Mouse (Mus musculus): Measurements from ENCODE around the gene Zfp329. TPM values are rescaled to one million over a fixed set of nuclear protein-coding genes. Genes with fewer than 3 reads are reported as not detected.

Zfp329 gene
- 1 to 10 TPM; 3.9 to 4.4 TPM for total RNA-seq (2023)

DNA sequence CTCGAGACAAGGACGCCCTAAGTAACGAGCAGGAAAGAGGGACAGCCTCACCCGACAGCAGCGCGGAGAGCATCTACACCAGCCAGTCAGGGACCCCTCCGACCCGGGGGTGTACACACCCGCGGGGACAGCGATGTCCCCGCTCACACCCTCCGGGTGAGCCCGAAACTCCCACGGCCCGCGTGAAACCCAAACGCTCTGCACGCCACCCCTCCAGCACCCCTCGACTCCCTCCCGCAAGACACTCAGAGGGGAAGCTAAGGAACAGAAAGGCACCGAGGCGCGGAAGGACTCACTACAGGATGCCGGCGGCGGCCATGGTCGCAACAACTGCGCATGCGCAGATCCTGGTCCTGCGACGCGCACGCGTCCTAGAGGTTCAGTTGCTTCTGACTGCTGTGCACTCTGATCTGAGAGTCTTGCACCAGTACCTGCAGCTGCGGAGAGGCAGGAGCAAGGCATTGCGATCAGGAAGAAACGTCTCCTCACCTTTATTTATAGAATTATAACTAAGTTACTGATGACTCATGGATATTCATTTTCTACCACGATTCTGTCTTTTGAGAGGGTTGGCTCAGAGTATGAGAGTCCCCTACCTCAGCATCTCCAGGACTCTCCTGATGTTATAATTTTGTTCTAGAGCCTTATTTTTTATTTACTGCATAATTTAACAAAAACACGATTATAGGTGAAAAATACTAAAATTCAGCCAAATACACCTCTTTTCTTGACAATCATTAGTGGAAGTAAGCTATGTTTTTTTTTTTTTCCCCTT is at the start of gene Zfp329:
Zfp329 (minus strand) TSS at position 338 of the 775 bp plus-strand sequence.

DNA sequence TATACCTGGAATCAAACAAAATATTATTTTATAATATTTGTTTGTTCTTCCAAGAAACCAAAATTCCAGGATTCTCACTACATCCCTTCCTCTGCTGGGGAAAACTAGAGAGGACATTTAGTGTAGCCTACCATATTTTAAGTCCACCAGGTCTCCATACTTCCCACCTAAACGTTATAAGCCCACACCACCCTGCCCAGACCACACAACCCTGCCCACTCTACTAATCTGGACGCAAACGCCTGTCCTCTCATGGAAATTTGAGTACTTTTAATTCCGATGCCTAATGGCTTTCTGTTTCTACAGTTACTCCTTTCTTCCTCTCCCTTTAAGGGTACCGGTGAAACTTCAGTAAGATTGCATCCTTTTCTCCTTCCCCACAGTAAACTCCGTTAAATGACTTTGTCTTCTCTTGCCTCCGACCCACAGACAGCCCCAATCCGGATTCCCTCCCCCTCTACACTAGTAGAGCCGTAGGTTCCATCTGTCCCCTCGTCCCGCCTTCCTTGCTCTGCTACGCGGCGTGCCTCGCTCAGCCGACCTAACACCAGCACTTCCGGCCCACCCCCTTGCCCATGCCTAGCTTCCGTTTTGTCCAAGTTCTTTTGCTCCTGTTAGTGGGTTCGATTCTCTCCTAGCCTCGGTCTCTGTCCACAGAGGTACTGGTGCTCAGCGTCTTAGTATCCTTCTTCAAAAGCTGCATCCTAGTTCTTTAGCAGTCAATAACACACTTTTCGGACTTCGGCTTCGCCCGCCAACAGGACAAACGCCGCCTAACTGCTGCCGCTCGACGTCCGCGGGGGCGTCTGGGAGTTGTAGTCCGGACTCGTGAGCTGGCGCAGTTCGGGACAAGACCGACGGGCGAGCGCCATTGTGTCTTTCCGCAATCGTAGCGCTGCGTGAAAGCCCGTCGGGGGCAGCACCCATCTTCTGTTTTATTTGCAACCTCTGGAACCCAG is 15.8 kb upstream of the Zfp329 start, which contains the start of gene Zfp110:
Zfp110 (plus strand) TSS at position 600 of the 959 bp plus-strand sequence.

DNA sequence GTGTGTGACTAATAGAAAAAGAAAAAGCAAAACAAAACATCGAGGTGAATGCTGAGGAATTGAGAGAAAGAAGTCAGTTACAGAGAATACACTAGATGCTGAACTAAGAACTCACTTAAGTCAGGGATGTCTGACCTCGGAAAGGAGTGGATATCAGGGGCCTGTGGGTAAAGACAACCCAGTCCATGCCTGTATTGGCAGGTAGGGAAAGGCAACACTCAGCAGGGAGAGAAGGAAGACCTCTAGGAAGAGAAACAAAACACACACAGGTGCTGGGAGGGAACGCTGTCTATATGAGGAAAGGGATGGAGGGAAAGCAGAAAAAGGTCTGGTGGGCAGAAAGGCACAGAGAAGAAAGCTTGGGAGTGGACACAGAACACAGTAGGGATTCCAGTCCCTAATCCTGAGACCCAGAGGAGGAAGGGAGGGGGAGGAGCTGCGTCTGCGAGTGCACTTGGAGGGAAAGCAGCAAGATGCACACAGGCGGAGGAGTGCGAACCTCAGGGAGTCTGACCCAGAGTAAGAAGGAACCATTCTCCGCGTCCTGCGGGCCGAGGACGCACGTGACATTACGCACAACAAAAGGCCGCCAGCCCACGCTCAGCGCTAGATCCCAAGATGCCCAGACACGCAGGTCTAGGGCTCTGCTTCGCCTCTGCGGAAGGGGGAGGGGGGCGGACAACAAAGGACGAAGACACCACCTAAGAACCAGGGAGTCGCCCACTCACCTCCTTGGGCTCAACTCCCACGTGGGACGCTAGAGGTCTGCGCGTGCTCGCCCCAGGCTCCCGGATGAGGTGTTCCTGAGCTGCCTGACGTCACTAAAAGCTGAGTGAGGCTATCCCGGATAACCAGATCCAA is 15.6 kb downstream of the Zfp329 start, which contains the start of gene Zscan18:
Zscan18 (minus strand) TSS at position 770 of the 861 bp plus-strand sequence.

Other genes with a start within 250 kb of the Zfp329 start
- under 1 TPM; 0.04 TPM for gene Vmn2r53, start 210.1 kb downstream of the Zfp329 start, total RNA-seq (2023)
- not detected for gene Vmn2r54, start 178.5 kb downstream of the Zfp329 start, total RNA-seq (2023)
- not detected for gene Vmn2r55, start 133.9 kb downstream of the Zfp329 start, total RNA-seq (2023)
- not detected for gene Vmn2r56, start 83.9 kb downstream of the Zfp329 start, total RNA-seq (2023)
- 1 to 10 TPM; 1.3 to 2.1 TPM for gene Zscan18, start 15.2 kb downstream of the Zfp329 start, total RNA-seq (2023)
- 10 to 100 TPM; 23.4 to 24.6 TPM for gene Zfp110, start 15.9 kb upstream of the Zfp329 start, total RNA-seq (2023)
- gene Zfp128, start 62.3 kb upstream of the Zfp329 start, total RNA-seq (2023): 1 to 10 TPM; 1.2 to 1.4 TPM
- gene Zscan22, start 79.0 kb upstream of the Zfp329 start, total RNA-seq (2023): 1 to 10 TPM; 5.5 to 6.7 TPM
- 100 to 1,000 TPM; 779 to 842 TPM for gene Rps5, start 103.4 kb upstream of the Zfp329 start, total RNA-seq (2023)
- gene Rnf225, start 108.6 kb upstream of the Zfp329 start, total RNA-seq (2023): under 1 TPM; 0.33 to 0.40 TPM
- 1 to 10 TPM; 2.4 to 3.3 TPM for gene Zfp324, start 147.0 kb upstream of the Zfp329 start, total RNA-seq (2023)
- 1 to 10 TPM; 3.0 to 4.6 TPM for gene Zfp446, start 159.0 kb upstream of the Zfp329 start, total RNA-seq (2023)
- gene Slc27a5, start 179.3 kb upstream of the Zfp329 start, total RNA-seq (2023): not detected
- 100 to 1,000 TPM; 166 to 184 TPM for gene Trim28, start 180.3 kb upstream of the Zfp329 start, total RNA-seq (2023)
- 10 to 100 TPM; 14.6 to 15.6 TPM for gene Zbtb45, start 191.2 kb upstream of the Zfp329 start, total RNA-seq (2023)
- 100 to 1,000 TPM; 146 to 163 TPM for gene Chmp2a, start 215.9 kb upstream of the Zfp329 start, total RNA-seq (2023)
- 10 to 100 TPM; 86.2 to 93.4 TPM for gene Ube2m, start 219.4 kb upstream of the Zfp329 start, total RNA-seq (2023)
- gene Mzf1, start 235.9 kb upstream of the Zfp329 start, total RNA-seq (2023): 1 to 10 TPM in 1 of 2 experiments, under 1 TPM in 1; 0.46 to 1.4 TPM